Mouse (Mus musculus): ENCODE results near the gene Snx27.

DNA sequence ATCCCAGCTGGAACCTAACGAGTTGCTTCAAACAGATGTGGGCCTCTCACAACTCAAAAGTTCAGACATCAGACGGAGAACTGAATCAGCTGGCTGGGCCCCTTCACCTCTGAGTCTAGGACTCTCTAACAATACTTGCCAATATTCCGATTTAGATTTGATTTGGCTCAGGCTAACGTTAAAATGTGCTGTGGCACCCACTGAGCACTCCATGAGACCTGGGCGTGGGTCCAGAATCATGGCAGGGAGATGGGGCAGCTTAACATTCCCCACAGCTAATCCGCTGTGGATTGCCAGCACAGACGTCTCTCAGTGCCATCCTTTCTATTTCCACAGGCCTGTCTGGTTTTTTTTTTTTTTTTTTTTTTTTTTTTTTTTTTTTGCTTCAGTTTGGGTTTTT is 96.6 kb downstream of the Snx27 start:
- no peak for TF ChIP-seq CTCF (IDR thresholded peaks at IDR 0.05; ENCODE audit: insufficient read depth, low read depth, low read length)
- no peak for TF ChIP-seq POLR2A (IDR thresholded peaks at IDR 0.05; ENCODE audit: insufficient read depth, low read depth, low read length)

All from olfactory bulb, adult 2 months (tissue).